Mouse (Mus musculus): ENCODE measurements around the gene Nsd2. TPM values are rescaled to one million over a fixed set of nuclear protein-coding genes. Genes with fewer than 3 reads are reported as not detected.

Gene Nsd2
- 10 to 100 TPM; 22.2 to 34.5 TPM for total RNA-seq (2023)

DNA sequence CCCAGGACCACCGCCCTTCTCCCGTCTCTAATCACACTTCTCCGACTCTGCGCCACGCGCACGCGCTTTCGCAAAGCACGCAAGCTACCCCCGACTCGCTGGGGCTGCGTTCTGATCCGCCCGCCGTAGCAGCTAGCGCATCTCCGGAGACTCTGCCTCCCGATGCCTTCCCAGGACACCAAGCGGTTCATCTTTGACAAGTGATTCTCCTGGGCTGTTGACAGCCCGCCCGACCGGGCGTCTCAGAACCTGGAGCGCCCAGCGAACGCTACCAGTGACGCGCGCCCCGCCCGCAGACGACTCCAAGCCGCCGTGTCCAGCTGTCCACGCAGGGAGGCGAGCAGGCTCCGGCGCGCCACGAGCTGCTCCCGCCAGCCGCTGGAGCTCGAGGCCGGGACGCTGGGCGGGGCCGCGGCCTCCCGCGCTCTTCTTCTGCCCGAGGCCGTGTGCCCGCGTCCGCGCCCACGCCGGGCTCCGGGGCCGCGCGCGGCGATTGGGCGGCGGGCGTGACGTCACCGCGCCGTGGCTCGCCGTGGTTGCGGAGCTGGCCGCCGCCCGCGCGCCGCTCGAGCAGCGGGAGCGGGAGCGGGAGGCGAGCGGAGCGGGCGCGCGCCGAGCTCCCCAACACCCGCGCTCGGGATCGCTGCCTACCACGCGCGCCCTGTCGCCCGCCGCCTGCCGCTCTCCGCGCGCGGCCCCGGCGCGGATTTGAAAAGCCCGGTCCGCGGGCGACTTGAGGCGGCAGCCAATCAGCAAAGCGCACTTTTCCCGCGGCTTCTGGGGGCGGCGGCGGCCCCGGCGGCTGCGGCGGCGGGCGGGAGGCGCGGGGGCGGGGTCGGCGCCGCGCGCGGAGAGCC, at the start of gene Nsd2:
TSS of gene Nsd2 (plus strand) at position 850 of the 857 bp plus-strand sequence.

GRCm38 (mm10) chr5:33782345-33782998, 38.1 kb upstream of the Nsd2 start, which contains the start of gene Letm1:
TSS of gene Letm1 (minus strand) at chr5:33782817.

GRCm38 (mm10) chr5:33936120-33936707, 115.7 kb downstream of the Nsd2 start, which contains the start of gene Nelfa:
TSS of gene Nelfa (minus strand) at chr5:33936413.

Other genes with a start within 250 kb of the Nsd2 start
- gene Fam53a, start 191.1 kb upstream of the Nsd2 start, total RNA-seq (2023): 10 to 100 TPM; 45.8 to 49.3 TPM
- 1 to 10 TPM in 1 of 2 experiments, under 1 TPM in 1; 0.93 to 1.8 TPM for gene Gm9903, start 190.8 kb upstream of the Nsd2 start, total RNA-seq (2023)
- gene Slbp, start 168.2 kb upstream of the Nsd2 start, total RNA-seq (2023): 10 to 100 TPM; 82.6 to 90.9 TPM
- 10 to 100 TPM; 15.2 to 15.6 TPM for gene Tacc3, start 162.6 kb upstream of the Nsd2 start, total RNA-seq (2023)
- 10 to 100 TPM; 11.3 to 12.9 TPM for gene Tmem129, start 162.3 kb upstream of the Nsd2 start, total RNA-seq (2023)
- gene Fgfr3, start 99.1 kb upstream of the Nsd2 start, total RNA-seq (2023): under 1 TPM in 1 of 2 experiments, not detected in 1; 0.38 TPM
- 10 to 100 TPM; 75.7 to 89.3 TPM for gene Letm1, start 37.9 kb upstream of the Nsd2 start, total RNA-seq (2023)
- gene Nelfa, start 115.7 kb downstream of the Nsd2 start, total RNA-seq (2023): 10 to 100 TPM; 33.4 to 33.8 TPM
- not detected for gene Gm1673, start 162.7 kb downstream of the Nsd2 start, total RNA-seq (2023)
- gene Nat8l, start 175.3 kb downstream of the Nsd2 start, total RNA-seq (2023): under 1 TPM in 1 of 2 experiments, not detected in 1; 0.12 TPM

All from T-cell, adult 66 days (primary cell).